Mouse (Mus musculus) neural tube, embryonic 13.5 days (tissue): ENCODE results near the gene Pptc7. TPM values are rescaled to one million over a fixed set of nuclear protein-coding genes. Genes with fewer than 3 reads are reported as not detected.

Experiments
- ATAC-seq: fragments of 200-750 bp; cut with Nextera tagmentation; 2 replicates; pipeline ENCODE4 v1.8.0; 2017; ENCODE audit warnings: low read depth, mild to moderate bottlenecking, moderate TSS enrichment, moderate library complexity
- H3K27ac ChIP-seq: fragments of 300-500 bp; sonication (generic); replicated peaks from 2 replicates; pipeline ENCODE4 v1.5.1; 2015; ENCODE audit warnings: moderate library complexity, mild to moderate bottlenecking, inconsistent platforms
- H3K27me3 ChIP-seq: fragments of 300-500 bp; sonication (generic); 2 replicates; pipeline ENCODE4 v1.6.1; 2015; ENCODE audit warnings: mild to moderate bottlenecking, inconsistent platforms
- H3K36me3 ChIP-seq: fragments of 300-500 bp; sonication (generic); 2 replicates; pipeline ENCODE4 v1.6.1; 2015; ENCODE audit warnings: mild to moderate bottlenecking, inconsistent platforms
- H3K4me1 ChIP-seq: fragments of 300-500 bp; sonication (generic); replicated peaks from 2 replicates; pipeline ENCODE4 v1.6.1; 2015; ENCODE audit warnings: inconsistent platforms
- H3K4me2 ChIP-seq: fragments of 300-500 bp; sonication (generic); 2 replicates; pipeline ENCODE4 v1.6.1; 2015; ENCODE audit warnings: inconsistent platforms, mild to moderate bottlenecking, moderate library complexity
- H3K4me3 ChIP-seq: fragments of 300-500 bp; sonication (generic); 2 replicates; pipeline ENCODE4 v1.5.1; 2015; ENCODE audit warnings: mild to moderate bottlenecking, inconsistent platforms
- H3K9ac ChIP-seq: fragments of 300-500 bp; sonication (generic); 2 replicates; pipeline ENCODE4 v1.6.1; 2015; ENCODE audit warnings: moderate library complexity, mild to moderate bottlenecking, inconsistent platforms
- H3K9me3 ChIP-seq: fragments of 300-500 bp; sonication (generic); 2 replicates; pipeline ENCODE4 v1.6.1; 2016; ENCODE audit warnings: inconsistent platforms
- WGBS: fragments of 180-500 bp; shearing (Covaris S2); methylation state at CpG from one replicate; pipeline ENCODE4 v1.1.7; 2015; 5-methylcytosine and 5-hydroxymethylcytosine counted together
- polyA plus RNA-seq: library from polyadenylated mRNA; unstranded; fragments of >200 nt; fragmentation: Nextera tagmentation; extraction: Ambion mirVana; gene quantifications from 2 replicates; pipeline ENCODE4 v1.2.1, GENCODE M21; 2015

Gene Pptc7
- polyA plus RNA-seq, 1 experiment from 2014 or later, result 8.5 TPM

GRCm38 (mm10) chr5:122247934-122248333, 36.2 kb upstream of the Pptc7 start:
- H3K36me3 ChIP-seq, result peaks cover 63% of the 10 kb centered on the region
- H3K4me2 ChIP-seq, result no peak overlapping the region
- H3K9ac ChIP-seq, result no peak overlapping the region
- no peak for ATAC-seq
- peaks cover 17% of the 10 kb centered on the region for H3K4me1 ChIP-seq
- 96% methylated on average over 7 of the region's 7 CpGs for WGBS
- H3K9me3 ChIP-seq, result no peaks in the 10 kb centered on the region
- no peak overlapping the region for H3K27ac ChIP-seq
- no peak overlapping the region for H3K4me3 ChIP-seq
- H3K27me3 ChIP-seq, result no peaks in the 10 kb centered on the region

GRCm38 (mm10) chr5:122249281-122249680, 34.9 kb upstream of the Pptc7 start:
- no peak overlapping the region for H3K4me3 ChIP-seq
- H3K9ac ChIP-seq, result no peak overlapping the region
- 87% methylated on average over 4 of the region's 4 CpGs for WGBS
- ATAC-seq, result no peak
- peaks cover 73% of the 10 kb centered on the region for H3K36me3 ChIP-seq
- no peak overlapping the region for H3K27ac ChIP-seq
- no peaks in the 10 kb centered on the region for H3K27me3 ChIP-seq
- no peaks in the 10 kb centered on the region for H3K9me3 ChIP-seq
- H3K4me1 ChIP-seq, result peaks cover 7% of the 10 kb centered on the region
- no peak overlapping the region for H3K4me2 ChIP-seq

GRCm38 (mm10) chr5:122251895-122252606, 32.1 kb upstream of the Pptc7 start:
- no peaks in the 10 kb centered on the region for H3K4me1 ChIP-seq
- no peak overlapping the region for H3K4me3 ChIP-seq
- no peaks in the 10 kb centered on the region for H3K27me3 ChIP-seq
- no peak overlapping the region; the same call in 1 of the 2 replicates for H3K27ac ChIP-seq
- 70% methylated on average over 17 of the region's 17 CpGs for WGBS
- H3K4me2 ChIP-seq, result no peak overlapping the region
- no peak for ATAC-seq
- H3K36me3 ChIP-seq, result peaks cover 86% of the 10 kb centered on the region
- H3K9me3 ChIP-seq, result no peaks in the 10 kb centered on the region
- no peak overlapping the region for H3K9ac ChIP-seq

- 84% methylated on average over 6 of the region's 6 CpGs for WGBS
- Histone ChIP-seq H3K27ac (no peak overlapping the region), H3K36me3 (peaks cover 72% of the 10 kb centered on the region), H3K27me3 (no peaks in the 10 kb centered on the region), H3K4me2 (no peak overlapping the region), H3K9me3 (no peaks in the 10 kb centered on the region), H3K4me1 (peaks cover 27% of the 10 kb centered on the region), H3K9ac (no peak overlapping the region), H3K4me3 (no peak overlapping the region)
- ATAC-seq, result no peak
Measured at GRCm38 (mm10) chr5:122258027-122258741, 26.0 kb upstream of the Pptc7 start.

DNA sequence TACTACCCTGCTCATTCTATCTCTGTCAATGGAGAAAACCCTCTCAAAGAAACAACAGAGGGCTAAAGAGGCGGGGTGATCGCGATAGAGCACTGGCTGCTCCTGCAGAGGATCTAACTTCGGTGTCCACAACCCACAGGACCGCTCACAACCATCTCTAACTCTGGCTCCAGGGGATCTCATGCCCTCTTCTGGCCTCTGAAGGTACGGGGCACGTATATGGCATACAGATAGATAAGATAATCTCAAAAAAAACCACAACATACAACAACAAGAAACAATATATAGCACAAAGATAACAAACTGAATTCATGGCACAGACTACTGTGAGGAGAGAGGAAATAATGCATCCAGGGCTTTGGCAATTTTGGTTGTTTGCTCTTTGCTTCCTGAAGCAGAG, 22.1 kb upstream of the Pptc7 start:
- Histone ChIP-seq H3K9me3 (no peaks in the 10 kb centered on the region), H3K36me3 (peaks cover 37% of the 10 kb centered on the region), H3K9ac (0 out of 2 replicates have a peak overlapping the region, but pooled peaks have one; percentile 19), H3K27ac (no peak overlapping the region), H3K27me3 (no peaks in the 10 kb centered on the region), H3K4me2 (no peak overlapping the region), H3K4me1 (peaks cover 35% of the 10 kb centered on the region), H3K4me3 (no peak overlapping the region)
- 48% methylated on average over 7 of the region's 7 CpGs for WGBS
- ATAC-seq, result no peak

DNA sequence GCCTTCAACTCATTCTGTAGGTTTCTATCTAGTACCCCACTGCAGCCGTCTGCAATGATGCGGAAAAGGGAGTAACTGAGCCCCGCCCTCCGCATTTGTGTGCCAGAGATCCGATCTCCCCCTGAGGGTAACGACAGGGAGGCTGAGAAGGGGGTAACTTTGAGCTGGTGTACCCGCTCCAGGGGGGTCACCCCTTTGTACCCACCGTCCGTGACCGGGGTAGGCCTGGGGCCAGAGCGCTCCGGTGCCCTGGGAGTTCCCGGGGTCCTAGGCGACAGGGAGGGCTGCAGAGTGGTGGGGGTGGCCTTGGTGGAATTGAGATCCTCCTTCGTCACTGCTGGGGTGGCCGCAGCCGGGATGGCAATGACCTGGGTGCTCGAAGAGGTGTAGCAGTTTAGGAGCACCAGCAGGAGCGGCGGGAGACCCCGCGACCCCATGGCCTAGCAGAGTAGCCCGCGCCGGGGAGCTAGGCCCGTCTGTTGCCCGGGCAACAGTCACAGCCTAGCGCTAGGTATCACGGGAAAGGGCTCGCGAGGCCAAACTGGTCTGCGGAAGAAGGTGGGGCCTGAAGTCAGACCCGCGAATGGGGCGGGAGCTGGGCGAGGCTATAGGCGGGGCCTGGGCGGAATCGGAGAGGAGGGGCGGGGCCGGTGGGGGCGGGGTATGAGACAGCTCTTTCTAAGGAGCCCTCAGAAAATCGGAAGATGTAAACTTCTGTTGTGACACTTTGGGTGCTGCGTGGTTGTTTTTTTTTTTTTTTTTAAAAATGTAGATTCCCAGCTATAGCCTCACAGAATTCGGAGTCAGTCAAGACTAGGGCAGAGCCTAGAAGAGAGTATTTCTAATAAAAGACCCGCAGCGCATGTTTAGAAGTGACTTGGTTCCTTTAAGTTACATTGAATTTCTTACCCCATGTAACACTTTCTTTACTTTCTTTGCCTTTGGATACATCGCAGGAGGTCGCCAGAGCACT, 19.9 kb upstream of the Pptc7 start, which contains the start of gene Tctn1:
TSS of gene Tctn1 (minus strand) at position 528 of the 973 bp plus-strand sequence.
- H3K36me3 ChIP-seq, result peaks cover 15% of the 10 kb centered on the region
- H3K4me3 ChIP-seq, result peak within 1 kb of the TSS; percentile 87
- H3K4me2 ChIP-seq, result peak within 1 kb of the TSS; percentile 77
- 2% methylated on average over 49 of the region's 49 CpGs for WGBS
- H3K9ac ChIP-seq, result peak within 1 kb of the TSS; percentile 92
- peak within 1 kb of the TSS; percentile 74 for H3K27ac ChIP-seq
- H3K27me3 ChIP-seq, result no peaks in the 10 kb centered on the region
- peaks cover 35% of the 10 kb centered on the region for H3K4me1 ChIP-seq
- no peaks in the 10 kb centered on the region for H3K9me3 ChIP-seq
- ATAC-seq, result peak; percentile 99

DNA sequence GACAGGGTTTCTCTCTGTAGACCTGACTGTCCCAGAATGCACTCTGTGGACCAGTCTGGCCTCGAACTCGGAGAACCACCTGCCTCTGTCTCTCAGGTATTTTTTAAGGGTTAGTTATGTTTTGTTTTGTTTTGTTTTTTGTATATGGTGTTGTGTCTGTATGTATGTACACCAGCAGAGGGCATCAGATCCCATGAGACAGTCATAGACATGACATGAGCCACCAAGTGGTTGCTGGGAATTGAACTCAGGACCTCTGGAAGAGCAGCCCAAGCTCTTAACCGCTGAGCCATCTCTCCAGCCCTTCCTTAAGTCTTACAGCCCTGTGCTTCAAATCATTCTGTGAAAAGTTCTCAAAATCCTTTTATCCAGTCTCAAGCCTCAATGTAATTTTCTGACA, 19.0 kb upstream of the Pptc7 start:
- Histone ChIP-seq H3K4me1 (peaks cover 35% of the 10 kb centered on the region), H3K9me3 (no peaks in the 10 kb centered on the region), H3K9ac (no peak overlapping the region), H3K4me2 (no peak overlapping the region), H3K27me3 (no peaks in the 10 kb centered on the region), H3K4me3 (no peak overlapping the region), H3K27ac (no peak overlapping the region), H3K36me3 (peaks cover 7% of the 10 kb centered on the region)
- WGBS, result 72% methylated on average over 3 of the region's 3 CpGs
- ATAC-seq, result no peak

- peaks cover 29% of the 10 kb centered on the region for H3K4me1 ChIP-seq
- H3K9me3 ChIP-seq, result no peaks in the 10 kb centered on the region
- H3K4me2 ChIP-seq, result no peak overlapping the region
- no peaks in the 10 kb centered on the region; the same call in 1 of the 2 replicates for H3K36me3 ChIP-seq
- no peak for ATAC-seq
- no peak overlapping the region for H3K9ac ChIP-seq
- H3K4me3 ChIP-seq, result no peak overlapping the region
- 98% methylated on average over 2 of the region's 2 CpGs for WGBS
- H3K27me3 ChIP-seq, result no peaks in the 10 kb centered on the region
- H3K27ac ChIP-seq, result no peak overlapping the region
Measured at GRCm38 (mm10) chr5:122265942-122266341, 18.2 kb upstream of the Pptc7 start.

GRCm38 (mm10) chr5:122267136-122267535, 17.0 kb upstream of the Pptc7 start:
- H3K27me3 ChIP-seq, result no peaks in the 10 kb centered on the region
- peaks cover 17% of the 10 kb centered on the region for H3K4me1 ChIP-seq
- no peak for ATAC-seq
- H3K9me3 ChIP-seq, result no peaks in the 10 kb centered on the region
- no peak overlapping the region for H3K9ac ChIP-seq
- H3K4me2 ChIP-seq, result no peak overlapping the region
- H3K4me3 ChIP-seq, result no peak overlapping the region
- WGBS, result 82% methylated on average over 7 of the region's 7 CpGs
- H3K27ac ChIP-seq, result no peak overlapping the region
- no peaks in the 10 kb centered on the region for H3K36me3 ChIP-seq

- H3K27ac ChIP-seq, result no peak overlapping the region
- H3K9ac ChIP-seq, result no peak overlapping the region
- peaks cover 10% of the 10 kb centered on the region for H3K4me1 ChIP-seq
- H3K27me3 ChIP-seq, result no peaks in the 10 kb centered on the region
- no peaks in the 10 kb centered on the region for H3K36me3 ChIP-seq
- no peak overlapping the region for H3K4me3 ChIP-seq
- no peaks in the 10 kb centered on the region for H3K9me3 ChIP-seq
- WGBS, result 33% methylated on average over 5 of the region's 5 CpGs
- no peak overlapping the region for H3K4me2 ChIP-seq
- ATAC-seq, result no peak
Measured at GRCm38 (mm10) chr5:122267899-122268298, 16.3 kb upstream of the Pptc7 start.

GRCm38 (mm10) chr5:122268858-122269604, 15.1 kb upstream of the Pptc7 start:
- no peak for ATAC-seq
- Histone ChIP-seq H3K9me3 (no peaks in the 10 kb centered on the region), H3K4me2 (no peak overlapping the region), H3K9ac (no peak overlapping the region), H3K4me1 (no peaks in the 10 kb centered on the region; the same call in 1 of the 2 replicates), H3K4me3 (no peak overlapping the region), H3K36me3 (no peaks in the 10 kb centered on the region), H3K27me3 (no peaks in the 10 kb centered on the region), H3K27ac (no peak overlapping the region)
- 72% methylated on average over 12 of the region's 12 CpGs for WGBS
